Mouse (Mus musculus) forebrain, embryonic 14.5 days (tissue): ENCODE measurements at regions not wholly inside any gene's neighbourhood (a gene's known extent, or its start where the extent isn't known, plus 50 kb on each side); places are given as distances from the start of the nearest gene placed in this dataset. TPM values are rescaled to one million over a fixed set of nuclear protein-coding genes. Genes with fewer than 3 reads are reported as not detected.

ENCODE experiments used
- ATAC-seq: fragments of 200-750 bp; cut with Nextera tagmentation; 2 replicates; pipeline ENCODE4 v1.8.0; 2017; ENCODE audit warnings: mild to moderate bottlenecking, moderate library complexity
- DNase-seq: peaks from one replicate; pipeline ENCODE4 v3.0.0-alpha.2; 2015; ENCODE audit warnings: low spot score
- H3K27ac ChIP-seq: fragments of 300-500 bp; sonication (generic); 2 replicates; pipeline ENCODE4 v1.5.1; 2014; ENCODE audit warnings: low read depth, mild to moderate bottlenecking, control low read depth, low read length, moderate library complexity
- H3K27me3 ChIP-seq: fragments of 300-500 bp; sonication (generic); replicated peaks from 2 replicates; pipeline ENCODE4 v1.6.1; 2014; ENCODE audit warnings: low read length, control low read depth, mixed read lengths; ENCODE audit not compliant: control insufficient read depth, insufficient read depth
- H3K36me3 ChIP-seq: fragments of 300-500 bp; sonication (generic); 2 replicates; pipeline ENCODE4 v1.6.1; 2014; ENCODE audit warnings: low read length, control low read depth; ENCODE audit not compliant: control insufficient read depth, insufficient read depth
- H3K4me1 ChIP-seq: fragments of 300-500 bp; sonication (generic); 2 replicates; pipeline ENCODE4 v1.6.1; 2014; ENCODE audit warnings: antibody characterized with exemption, low read length, control low read depth; ENCODE audit not compliant: control insufficient read depth, insufficient read depth
- H3K4me2 ChIP-seq: fragments of 300-500 bp; sonication (generic); 2 replicates; pipeline ENCODE4 v1.6.1; 2014; ENCODE audit warnings: mild to moderate bottlenecking, control low read depth, low read length
- H3K4me3 ChIP-seq: fragments of 300-500 bp; sonication (generic); 2 replicates; pipeline ENCODE4 v1.5.1; 2014; ENCODE audit warnings: low read depth, low read length, control low read depth
- H3K9ac ChIP-seq: fragments of 300-500 bp; sonication (generic); 2 replicates; pipeline ENCODE4 v1.6.1; 2014; ENCODE audit warnings: mild to moderate bottlenecking, low read length, control low read depth, moderate library complexity
- H3K9me3 ChIP-seq: fragments of 300-500 bp; sonication (generic); replicated peaks from 2 replicates; pipeline ENCODE4 v1.6.1; 2016; ENCODE audit warnings: low read length, control low read depth, mixed read lengths; ENCODE audit not compliant: control insufficient read depth
- WGBS: fragments of 180-500 bp; shearing (Covaris S2); extraction: QIAGEN DNeasy Blood & Tissue Kit; methylation state at CpG from one replicate; pipeline ENCODE4 v1.1.7; 2014; 5-methylcytosine and 5-hydroxymethylcytosine counted together
- microRNA-seq: library from miRNA; unstranded; fragments of <30 nt; microRNA quantifications from one replicate; pipeline ENCODE4, GENCODE M21; 2016

DNA sequence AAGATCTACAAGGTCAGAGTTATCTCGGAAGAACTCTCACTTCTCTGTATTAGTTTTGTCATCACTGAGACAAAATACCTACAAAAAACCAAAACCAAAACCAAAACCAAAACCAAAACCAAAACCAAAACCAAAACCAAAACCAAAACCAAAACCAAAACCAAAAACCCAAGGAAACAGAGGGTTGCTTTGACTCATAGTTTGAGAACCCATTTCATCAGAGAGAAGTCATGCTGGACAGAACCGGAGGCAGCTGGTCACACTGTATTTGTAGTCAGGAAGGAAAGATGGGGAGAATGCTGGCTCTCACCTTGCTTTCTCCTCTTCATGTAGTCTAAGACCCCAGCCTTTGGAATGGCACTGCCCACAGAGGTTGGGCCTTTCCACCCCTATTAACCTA, 57.3 kb upstream of the Cnr1 start:
- Histone ChIP-seq H3K27me3 (no peaks in the 10 kb centered on the region), H3K27ac (no peak overlapping the region), H3K4me3 (no peak overlapping the region), H3K4me2 (no peak overlapping the region), H3K4me1 (no peaks in the 10 kb centered on the region), H3K36me3 (no peaks in the 10 kb centered on the region), H3K9me3 (no peaks in the 10 kb centered on the region), H3K9ac (no peak overlapping the region)
- WGBS: 98% methylated on average over 2 of the region's 2 CpGs
- DNase-seq (no peak), ATAC-seq (no peak)

DNA sequence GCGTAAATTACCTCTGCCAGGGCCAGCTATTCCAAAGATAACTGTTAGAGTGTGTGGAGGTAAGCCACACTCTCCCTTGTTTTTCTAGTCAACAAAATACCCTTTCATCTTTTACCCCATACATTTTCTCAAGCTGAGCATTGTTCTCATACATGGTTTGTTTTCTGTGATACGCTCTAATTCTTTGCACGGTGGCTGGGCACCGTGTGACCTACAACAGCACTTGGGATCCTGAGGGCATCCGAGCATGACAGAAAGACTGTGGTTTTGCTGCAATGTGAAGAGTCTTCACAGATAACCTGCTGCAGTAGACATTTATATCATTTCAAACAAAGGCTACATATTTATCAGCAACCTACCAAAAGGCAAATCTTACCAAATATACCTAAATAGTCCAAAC, 55.1 kb upstream of the Cnr1 start:
- ATAC-seq (no peak), DNase-seq (no peak)
- 52% methylated on average over 5 of the region's 5 CpGs for WGBS

More for the DNA sequence above, 55.1 kb upstream of the Cnr1 start:
- Histone ChIP-seq H3K4me2 (no peak overlapping the region), H3K27ac (no peak overlapping the region), H3K4me3 (no peak overlapping the region), H3K4me1 (no peaks in the 10 kb centered on the region), H3K9me3 (no peaks in the 10 kb centered on the region), H3K27me3 (no peaks in the 10 kb centered on the region), H3K36me3 (no peaks in the 10 kb centered on the region), H3K9ac (no peak overlapping the region)

Small RNAs in the stretch of these regions (microRNA-seq; reads per million reads assigned to microRNA genes)
- not detected for gene Gm23304
